Mouse (Mus musculus): ENCODE results near the gene Trpm4. TPM values are rescaled to one million over a fixed set of nuclear protein-coding genes. Genes with fewer than 3 reads are reported as not detected.
A peak's percentile ranks its signal among the peaks of the same experiment; 100 is the strongest.

The Trpm4 gene
- polyA plus RNA-seq, 1 experiment from 2014 or later, result 15.9 TPM

- DNase-seq (ENCODE audit: low spot score) (no peak), ATAC-seq (replicated peaks; ENCODE audit: low FRiP score, low read depth) (no peak)
- Histone ChIP-seq H3K9me3 (replicated peaks; ENCODE audit: low read length) (no peaks in the 10 kb centered on the region), H3K36me3 (ENCODE audit: insufficient read depth, low read length) (peaks cover 14% of the 10 kb centered on the region; the same call in 1 of the 2 replicates), H3K9ac (ENCODE audit: low read depth, low read length) (no peak overlapping the region), H3K27ac (no peak overlapping the region), H3K27me3 (ENCODE audit: insufficient read depth, low read length) (0 out of 2 replicates have a peak, but pooled peaks cover 10% of the 10 kb centered on the region), H3K4me3 (replicated peaks; ENCODE audit: low read depth, low read length) (no peak overlapping the region), H3K4me2 (ENCODE audit: low read length) (no peak overlapping the region), H3K4me1 (replicated peaks; ENCODE audit: insufficient read depth, low read length) (peaks cover 14% of the 10 kb centered on the region)
- TF ChIP-seq CTCF (IDR thresholded peaks at IDR 0.05; ENCODE audit: low read depth), result no peak
- WGBS, result 71% methylated on average over 16 of the region's 16 CpGs
These were observed 35.6 kb upstream of the Trpm4 start for GRCm38 (mm10) chr7:45369022-45369745.

- no peak for TF ChIP-seq CTCF (IDR thresholded peaks at IDR 0.05; ENCODE audit: low read depth)
- peaks cover 4% of the 10 kb centered on the region; the same call in 1 of the 2 replicates for H3K36me3 ChIP-seq (ENCODE audit: insufficient read depth, low read length)
- H3K9ac ChIP-seq (ENCODE audit: low read depth, low read length), result no peak overlapping the region
- no peak for ATAC-seq (replicated peaks; ENCODE audit: low FRiP score, low read depth)
- peak overlapping the region; percentile 97 for H3K4me2 ChIP-seq (ENCODE audit: low read length)
- 78% methylated on average over 15 of the region's 15 CpGs for WGBS
- peaks cover 14% of the 10 kb centered on the region for H3K4me1 ChIP-seq (replicated peaks; ENCODE audit: insufficient read depth, low read length)
- no peaks in the 10 kb centered on the region for H3K9me3 ChIP-seq (replicated peaks; ENCODE audit: low read length)
- H3K4me3 ChIP-seq (replicated peaks; ENCODE audit: low read depth, low read length), result no peak overlapping the region
- DNase-seq (ENCODE audit: low spot score), result no peak
- H3K27me3 ChIP-seq (ENCODE audit: insufficient read depth, low read length), result 0 out of 2 replicates have a peak, but pooled peaks cover 10% of the 10 kb centered on the region
- H3K27ac ChIP-seq, result no peak overlapping the region
These were observed 34.6 kb upstream of the Trpm4 start for GRCm38 (mm10) chr7:45368178-45368577.

GRCm38 (mm10) chr7:45367020-45367880 is 33.7 kb upstream of the Trpm4 start:
- no peaks in the 10 kb centered on the region for H3K9me3 ChIP-seq (replicated peaks; ENCODE audit: low read length)
- under 1% methylated on average over 70 of the region's 70 CpGs for WGBS
- no peaks in the 10 kb centered on the region for H3K36me3 ChIP-seq (ENCODE audit: insufficient read depth, low read length)
- H3K4me1 ChIP-seq (replicated peaks; ENCODE audit: insufficient read depth, low read length), result peaks cover 14% of the 10 kb centered on the region
- peaks cover 16% of the 10 kb centered on the region; the same call in 1 of the 2 replicates for H3K27me3 ChIP-seq (ENCODE audit: insufficient read depth, low read length)
- H3K27ac ChIP-seq, result no peak overlapping the region
- peak overlapping the region; percentile 49 for H3K4me3 ChIP-seq (replicated peaks; ENCODE audit: low read depth, low read length)
- H3K4me2 ChIP-seq (ENCODE audit: low read length), result peak overlapping the region; percentile 97
- ATAC-seq (replicated peaks; ENCODE audit: low FRiP score, low read depth), result peak; percentile 75
- peak overlapping the region; percentile 52 for H3K9ac ChIP-seq (ENCODE audit: low read depth, low read length)
- peak; percentile 72 for TF ChIP-seq CTCF (IDR thresholded peaks at IDR 0.05; ENCODE audit: low read depth)
- peak; percentile 98 for DNase-seq (ENCODE audit: low spot score)

GRCm38 (mm10) chr7:45366652-45367019 is 33.1 kb upstream of the Trpm4 start, which contains the start of gene Ppfia3:
Gene Ppfia3 (minus strand): TSS chr7:45367019.
- peak within 1 kb of the TSS; percentile 97 for H3K4me2 ChIP-seq (ENCODE audit: low read length)
- ATAC-seq (replicated peaks; ENCODE audit: low FRiP score, low read depth), result no peak
- DNase-seq (ENCODE audit: low spot score), result no peak
- 0% methylated on average over 23 of the region's 26 CpGs for WGBS
- no peak for TF ChIP-seq CTCF (IDR thresholded peaks at IDR 0.05; ENCODE audit: low read depth)
- H3K36me3 ChIP-seq (ENCODE audit: insufficient read depth, low read length), result no peaks in the 10 kb centered on the region
- H3K27ac ChIP-seq, result no peak within 1 kb of the TSS
- peaks cover 21% of the 10 kb centered on the region; the same call in 1 of the 2 replicates for H3K27me3 ChIP-seq (ENCODE audit: insufficient read depth, low read length)
- no peaks in the 10 kb centered on the region for H3K9me3 ChIP-seq (replicated peaks; ENCODE audit: low read length)
- H3K4me3 ChIP-seq (replicated peaks; ENCODE audit: low read depth, low read length), result peak within 1 kb of the TSS; percentile 49
- peaks cover 16% of the 10 kb centered on the region for H3K4me1 ChIP-seq (replicated peaks; ENCODE audit: insufficient read depth, low read length)
- peak within 1 kb of the TSS; percentile 52 for H3K9ac ChIP-seq (ENCODE audit: low read depth, low read length)

GRCm38 (mm10) chr7:45365742-45366651 is 32.4 kb upstream of the Trpm4 start:
- Histone ChIP-seq H3K4me1 (replicated peaks; ENCODE audit: insufficient read depth, low read length) (peaks cover 18% of the 10 kb centered on the region), H3K36me3 (ENCODE audit: insufficient read depth, low read length) (no peaks in the 10 kb centered on the region), H3K27ac (no peak overlapping the region), H3K9me3 (replicated peaks; ENCODE audit: low read length) (no peaks in the 10 kb centered on the region), H3K4me3 (replicated peaks; ENCODE audit: low read depth, low read length) (peak overlapping the region; percentile 49), H3K27me3 (ENCODE audit: insufficient read depth, low read length) (peaks cover 24% of the 10 kb centered on the region; the same call in 1 of the 2 replicates), H3K4me2 (ENCODE audit: low read length) (peak overlapping the region; percentile 97), H3K9ac (ENCODE audit: low read depth, low read length) (peak overlapping the region; percentile 52)
- DNase-seq (ENCODE audit: low spot score) (peak; percentile 53), ATAC-seq (replicated peaks; ENCODE audit: low FRiP score, low read depth) (no peak)
- 3% methylated on average over 34 of the region's 35 CpGs for WGBS
- no peak; the same call in 1 of the 2 replicates for TF ChIP-seq CTCF (IDR thresholded peaks at IDR 0.05; ENCODE audit: low read depth)
